Comparison of ENCODE assay signal across 12 mouse cellular contexts in genomic region chr3:132651776-132652175, GRCm38 (mm10). TPM values are rescaled to one million over a fixed set of nuclear protein-coding genes. Genes with fewer than 3 reads are reported as not detected.
DNase-seq lines count a peak whose midpoint lies in the region; ATAC-seq and TF ChIP-seq lines count a peak whose summit lies in the region.
"Had no signal": no experiment of that assay in that cellular context is flagged by ENCODE, and none has a peak within 500 bp of the region (broad histone marks: within the 10 kb centered on the region; RNA-seq: fewer than 3 reads in every experiment).

No protein-coding gene starts in this region.

- no peaks in the 10 kb centered on the region for H3K36me3 ChIP-seq in kidney, adult 2 months (ENCODE audit: control insufficient read depth, insufficient read depth, low read length)
- no peaks in the 10 kb centered on the region for H3K36me3 ChIP-seq in kidney, embryonic 14.5 days (ENCODE audit: control insufficient read depth, insufficient read depth, low read length)
- H3K36me3 ChIP-seq in midbrain, embryonic 13.5 days, result peaks cover 5% of the 10 kb centered on the region; the same call in 1 of the 2 replicates

- ATAC-seq in kidney, embryonic 14.5 days (ENCODE audit: low FRiP score, low TSS enrichment), result no peak
- ATAC-seq in midbrain, embryonic 13.5 days, result no peak

- WGBS in kidney, adult 2 months, result 71% methylated on average over 3 of the region's 3 CpGs
- 89% methylated on average over 3 of the region's 3 CpGs for WGBS in kidney, embryonic 14.5 days
- 93% methylated on average over 3 of the region's 3 CpGs for WGBS in midbrain, embryonic 13.5 days

- no peak overlapping the region for H3K4me2 ChIP-seq in kidney, embryonic 14.5 days (replicated peaks; ENCODE audit: low read depth, low read length)
- H3K4me2 ChIP-seq in midbrain, embryonic 13.5 days (replicated peaks), result no peak overlapping the region

- no peaks in the 10 kb centered on the region for H3K4me1 ChIP-seq in kidney, adult 2 months (ENCODE audit: control insufficient read depth, insufficient read depth, low read length)
- no peaks in the 10 kb centered on the region for H3K4me1 ChIP-seq in kidney, embryonic 14.5 days (ENCODE audit: control insufficient read depth, insufficient read depth, low read length)
- H3K4me1 ChIP-seq in midbrain, embryonic 13.5 days (replicated peaks), result no peaks in the 10 kb centered on the region

- TF ChIP-seq POLR2A in kidney, adult 2 months (IDR thresholded peaks at IDR 0.05; ENCODE audit: low read depth, low read length), result no peak

- no peaks in the 10 kb centered on the region for H3K9me3 ChIP-seq in kidney, embryonic 14.5 days (ENCODE audit: control insufficient read depth, low read length)
- no peaks in the 10 kb centered on the region for H3K9me3 ChIP-seq in midbrain, embryonic 13.5 days

- peak; percentile 6 for DNase-seq in kidney, adult 2 months
- DNase-seq in adrenal gland, postnatal 10 days, result peak; percentile 58
- peak; percentile 13 for DNase-seq in gonadal fat pad, adult 2 months (ENCODE audit: low read depth)
- DNase-seq in lung, postnatal 14 days, result peak; percentile 68
- no peak for DNase-seq in spleen, postnatal 36 days (ENCODE audit: low spot score in 2 of 2)
- DNase-seq in kidney, adult 9 months, result no peak
- DNase-seq: layer of hippocampus, postnatal 36 days had no signal

- H3K9ac ChIP-seq in kidney, embryonic 14.5 days (ENCODE audit: low read depth, low read length), result no peak overlapping the region
- H3K9ac ChIP-seq in midbrain, embryonic 13.5 days (replicated peaks), result no peak overlapping the region
- H3K9ac ChIP-seq: liver, embryonic 14.5 days had no signal

- TF ChIP-seq CTCF in kidney, adult 2 months (conservative IDR thresholded peaks at IDR 0.05; ENCODE audit: insufficient read depth, insufficient read length, low read depth, low read length), result no peak

- H3K27me3 ChIP-seq in kidney, adult 2 months (replicated peaks; ENCODE audit: control insufficient read depth, insufficient read depth, low read length), result no peaks in the 10 kb centered on the region
- no peaks in the 10 kb centered on the region for H3K27me3 ChIP-seq in kidney, embryonic 14.5 days (ENCODE audit: control insufficient read depth, insufficient read depth, low read length)
- H3K27me3 ChIP-seq in midbrain, embryonic 13.5 days, result no peaks in the 10 kb centered on the region

- H3K4me3 ChIP-seq in kidney, adult 2 months (ENCODE audit: insufficient read depth, low read depth, low read length), result no peak overlapping the region
- no peak overlapping the region for H3K4me3 ChIP-seq in kidney, embryonic 14.5 days (ENCODE audit: low read length)
- no peak overlapping the region for H3K4me3 ChIP-seq in midbrain, embryonic 13.5 days (replicated peaks)
- H3K4me3 ChIP-seq: myocyte had no signal

- no peak overlapping the region for H3K27ac ChIP-seq in kidney, adult 2 months (ENCODE audit: insufficient read depth, low read depth, low read length)
- H3K27ac ChIP-seq in kidney, embryonic 14.5 days (ENCODE audit: low read depth, low read length), result no peak overlapping the region
- no peak overlapping the region for H3K27ac ChIP-seq in midbrain, embryonic 13.5 days
- H3K27ac ChIP-seq: liver, embryonic 14.5 days had no signal

RNA-seq across cellular contexts. Expression of gene Gimd1, which starts 22.2 kb away (rescaled TPM):
- polyA plus RNA-seq in kidney, adult 2 months (2012; rRNA removed), result 0.16 TPM in 1 of 2 replicates, not detected in the other
- polyA plus RNA-seq in kidney, embryonic 14.5 days (2014; fragmentation: Nextera tagmentation; extraction: Ambion mirVana), result 2.6 and 2.7 TPM in 2 replicates
- total RNA-seq in adrenal gland, postnatal 10 days (2021), result under 1 TPM; 0.48 to 0.96 TPM
- polyA plus RNA-seq in gonadal fat pad, adult 2 months (2012; rRNA removed), result not detected in 2 replicates
- polyA plus RNA-seq in midbrain, embryonic 13.5 days (2015; fragmentation: Nextera tagmentation; extraction: Ambion mirVana), result not detected in 2 replicates
- total RNA-seq: ES-E14; layer of hippocampus, postnatal 36 days had no signal
- polyA plus RNA-seq: myocyte had no signal

RNA-seq across cellular contexts. Expression of gene Tbck, which starts 32.2 kb away (rescaled TPM):
- 7.6 and 8.4 TPM in 2 replicates for polyA plus RNA-seq in kidney, adult 2 months (2012; rRNA removed)
- polyA plus RNA-seq in kidney, embryonic 14.5 days (2014; fragmentation: Nextera tagmentation; extraction: Ambion mirVana), result 15.7 and 21.6 TPM in 2 replicates
- total RNA-seq in adrenal gland, postnatal 10 days (2021), result 10 to 100 TPM; 17.9 to 24.0 TPM
- polyA plus RNA-seq in gonadal fat pad, adult 2 months (2012; rRNA removed), result 5.1 and 6.0 TPM in 2 replicates
- 36.8 and 38.0 TPM in 2 replicates for polyA plus RNA-seq in midbrain, embryonic 13.5 days (2015; fragmentation: Nextera tagmentation; extraction: Ambion mirVana)

RNA-seq across cellular contexts. Expression of gene Aimp1, which starts 32.4 kb away (rescaled TPM):
- 11.1 and 18.0 TPM in 2 replicates for polyA plus RNA-seq in kidney, adult 2 months (2012; rRNA removed)
- polyA plus RNA-seq in kidney, embryonic 14.5 days (2014; fragmentation: Nextera tagmentation; extraction: Ambion mirVana), result 85.6 and 123 TPM in 2 replicates
- 10 to 100 TPM; 49.9 to 53.7 TPM for total RNA-seq in adrenal gland, postnatal 10 days (2021)
- polyA plus RNA-seq in gonadal fat pad, adult 2 months (2012; rRNA removed), result 16.7 and 18.7 TPM in 2 replicates
- polyA plus RNA-seq in midbrain, embryonic 13.5 days (2015; fragmentation: Nextera tagmentation; extraction: Ambion mirVana), result 61.6 and 68.1 TPM in 2 replicates

Comparison
In these comparisons a context has a peak if more than half of its experiments do, and no peak if none do; other contexts are left out.
1. DNase-seq: peak in kidney, adult 2 months (single experiment), adrenal gland, postnatal 10 days (single experiment), gonadal fat pad, adult 2 months (single experiment) and lung, postnatal 14 days (single experiment); none in spleen, postnatal 36 days (0 of 2) and kidney, adult 9 months (single experiment).